Mouse (Mus musculus) left cerebral cortex, postnatal 25 days (tissue): Measurements from ENCODE around the gene Gng13. TPM values are rescaled to one million over a fixed set of nuclear protein-coding genes. Genes with fewer than 3 reads are reported as not detected.

ENCODE experiments used
- DNase-seq, 2 experiments: peaks; one replicate each; pipeline ENCODE4 v3.0.0; 2022; ENCODE audit warnings: low spot score in 2 of 2, mixed read lengths in 1 of 2
- intact Hi-C: fragments of 180-260 bp; cut with DNase I; formaldehyde crosslinking; loops from one replicate; pipeline ENCODE4 v1.15.1; 2025
- microRNA-seq, 2 experiments: library from miRNA; unstranded; fragments of <30 nt; microRNA quantifications; one replicate each; pipeline ENCODE4 v1.2.0; 2022
- total RNA-seq, 2 experiments: library from RNA; stranded (reverse); gene quantifications; 2 replicates each; pipeline ENCODE4 v1.2.3; 2021

Gng13 gene
- total RNA-seq, 2 experiments from 2014 or later: 176 to 196 TPM

DNA sequence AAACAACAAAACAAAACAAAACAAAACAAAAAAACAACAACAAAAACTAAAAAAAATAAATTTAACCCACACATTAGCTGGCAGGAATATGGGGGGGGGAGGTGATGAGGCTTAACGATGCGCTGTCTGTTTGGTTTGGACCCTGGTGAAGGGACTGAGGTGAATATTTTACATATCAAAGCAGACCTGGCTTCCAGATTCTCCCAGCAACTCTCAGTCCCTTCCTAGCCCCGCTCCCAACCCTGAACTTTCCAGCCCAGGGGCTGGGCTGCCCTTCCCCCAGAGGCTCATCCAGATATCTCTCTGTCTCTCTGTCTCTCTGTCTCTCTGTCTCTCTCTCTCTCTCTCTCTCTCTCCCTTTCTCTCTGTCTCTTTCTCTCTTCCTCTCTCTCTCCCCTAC lies 45.6 kb downstream of the Gng13 start:
- intact Hi-C loops: loop anchor here (5.0 kb wide), 1 partner anchor 40 kb away; no protein-coding TSS in a partner anchor
- no peak for DNase-seq

DNA sequence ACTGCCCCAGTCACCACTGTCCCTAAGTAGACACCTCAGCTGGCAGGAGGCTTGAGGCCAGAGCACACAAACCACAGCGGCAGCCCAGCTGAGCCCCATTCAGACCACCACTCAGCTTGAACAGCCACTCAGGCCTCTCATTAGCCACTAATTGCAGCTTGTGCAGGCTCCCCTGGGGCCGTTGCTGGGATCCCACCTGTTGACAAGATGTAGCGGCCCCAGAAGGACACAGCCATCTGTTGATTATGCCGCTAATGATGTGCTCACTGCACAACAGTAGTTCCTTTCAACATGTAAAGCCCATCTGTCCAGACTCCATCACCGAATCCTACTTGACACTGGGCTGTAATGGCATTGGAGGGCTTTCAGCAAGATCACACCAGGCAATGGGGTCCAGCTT lies 48.9 kb downstream of the Gng13 start:
- DNase-seq: no peak
- intact Hi-C loops: no loop called here

Small RNAs within 50 kb of the gene (microRNA-seq; reads per million reads assigned to microRNA genes)
- gene Gm25083: 0 reads per million in 2 experiments

Other genes starting within 250 kb of the Gng13 start
- gene Sstr5, start 219.9 kb upstream of the Gng13 start, total RNA-seq: under 1 TPM in 1 of 2 experiments, not detected in 1; 0.60 TPM
- gene Sox8, start 146.5 kb upstream of the Gng13 start, total RNA-seq: 10 to 100 TPM; 52.1 to 55.3 TPM
- 10 to 100 TPM; 20.4 to 23.7 TPM for gene Lmf1, start 138.1 kb upstream of the Gng13 start, total RNA-seq
- 1 to 10 TPM; 2.4 to 3.0 TPM for gene Chtf18, start 10.2 kb downstream of the Gng13 start, total RNA-seq
- 10 to 100 TPM; 46.9 to 48.7 TPM for gene Rpusd1, start 10.5 kb downstream of the Gng13 start, total RNA-seq
- under 1 TPM in 1 of 2 experiments, not detected in 1; 0.25 TPM for gene Mslnl, start 18.9 kb downstream of the Gng13 start, total RNA-seq
- gene Msln, start 37.2 kb downstream of the Gng13 start, total RNA-seq: 1 to 10 TPM; 2.2 to 3.8 TPM
- gene Narfl, start 56.6 kb downstream of the Gng13 start, total RNA-seq: 10 to 100 TPM; 33.4 to 34.4 TPM
- 100 to 1,000 TPM; 109 to 122 TPM for gene Haghl, start 68.5 kb downstream of the Gng13 start, total RNA-seq
- under 1 TPM in 1 of 2 experiments, not detected in 1; 0.21 TPM for gene Ccdc78, start 69.4 kb downstream of the Gng13 start, total RNA-seq
- 10 to 100 TPM; 79.7 to 82.2 TPM for gene Fam173a, start 75.7 kb downstream of the Gng13 start, total RNA-seq
- 1 to 10 TPM in 1 of 2 experiments, not detected in 1; 1.0 TPM for gene AC134908.4, start 78.5 kb downstream of the Gng13 start, total RNA-seq
- gene Metrn, start 80.0 kb downstream of the Gng13 start, total RNA-seq: 10 to 100 TPM; 72.5 to 86.7 TPM
- 100 to 1,000 TPM; 648 to 673 TPM for gene Fbxl16, start 91.9 kb downstream of the Gng13 start, total RNA-seq
- 10 to 100 TPM; 25.1 to 25.4 TPM for gene Wdr24, start 106.5 kb downstream of the Gng13 start, total RNA-seq
- gene Jmjd8, start 111.7 kb downstream of the Gng13 start, total RNA-seq: 10 to 100 TPM; 55.9 to 57.6 TPM
- gene Stub1, start 116.2 kb downstream of the Gng13 start, total RNA-seq: 100 to 1,000 TPM; 171 to 173 TPM
- gene Rhbdl1, start 120.1 kb downstream of the Gng13 start, total RNA-seq: 10 to 100 TPM; 59.0 to 59.7 TPM
- gene Gm20683, start 124.6 kb downstream of the Gng13 start, total RNA-seq: 10 to 100 TPM; 23.0 to 25.2 TPM
- 10 to 100 TPM; 76.9 to 84.4 TPM for gene Rhot2, start 127.7 kb downstream of the Gng13 start, total RNA-seq
- gene Wdr90, start 144.3 kb downstream of the Gng13 start, total RNA-seq: 10 to 100 TPM; 29.8 to 31.4 TPM
- gene Mcrip2, start 151.6 kb downstream of the Gng13 start, total RNA-seq: 10 to 100 TPM; 21.1 to 22.2 TPM
- gene Mettl26, start 157.9 kb downstream of the Gng13 start, total RNA-seq: 10 to 100 TPM; 34.8 to 38.1 TPM
- 1 to 10 TPM; 1.3 to 2.5 TPM for gene Wfikkn1, start 163.7 kb downstream of the Gng13 start, total RNA-seq
- 10 to 100 TPM; 46.7 to 50.9 TPM for gene Rab40c, start 202.6 kb downstream of the Gng13 start, total RNA-seq
- gene Pigq, start 227.8 kb downstream of the Gng13 start, total RNA-seq: 100 to 1,000 TPM; 116 to 118 TPM
- gene Nhlrc4, start 227.8 kb downstream of the Gng13 start, total RNA-seq: not detected
- under 1 TPM in 1 of 2 experiments, not detected in 1; 0.23 TPM for gene A930017K11Rik, start 235.4 kb downstream of the Gng13 start, total RNA-seq